Mouse (Mus musculus) ZHBTc4 (cell line): ENCODE measurements around the gene Astl.
A peak's percentile ranks its signal among the peaks of the same experiment; 100 is the strongest.

Experiments
- DNase-seq: peaks from one replicate; pipeline ENCODE4 v3.0.0-alpha.2; 2011; ENCODE audit warnings: low read depth, low spot score

Astl gene

GRCm38 (mm10) chr2:127323667-127324066 is 14.8 kb upstream of the Astl start:
- DNase-seq: no peak

- no peak for DNase-seq
Measured at GRCm38 (mm10) chr2:127324456-127324855, 14.0 kb upstream of the Astl start.

GRCm38 (mm10) chr2:127328090-127328851 is 10.2 kb upstream of the Astl start:
- DNase-seq: no peak

GRCm38 (mm10) chr2:127332807-127333570 is 5.5 kb upstream of the Astl start:
- no peak for DNase-seq

GRCm38 (mm10) chr2:127333945-127334603 is 4.4 kb upstream of the Astl start:
- DNase-seq: no peak

- no peak for DNase-seq
Measured at GRCm38 (mm10) chr2:127335078-127335541, 3.3 kb upstream of the Astl start.

GRCm38 (mm10) chr2:127335767-127336496 is 2.5 kb upstream of the Astl start, which contains the start of gene Dusp2:
Dusp2 (plus strand) TSS chr2:127336159.
- peak; percentile 81 for DNase-seq

GRCm38 (mm10) chr2:127336497-127336832 is 2.0 kb upstream of the Astl start:
- DNase-seq: no peak

GRCm38 (mm10) chr2:127336885-127337284 is 1.6 kb upstream of the Astl start:
- DNase-seq: no peak

GRCm38 (mm10) chr2:127337531-127337930 is 908 bp upstream of the Astl start:
- DNase-seq: no peak

- no peak for DNase-seq
Measured at GRCm38 (mm10) chr2:127338012-127338411, 427 bp upstream of the Astl start.

- DNase-seq: no peak
Measured at GRCm38 (mm10) chr2:127338833-127339232, 394 bp downstream of the Astl start.

GRCm38 (mm10) chr2:127339262-127339661 is 823 bp downstream of the Astl start:
- no peak for DNase-seq

- peak; percentile 66 for DNase-seq
Measured at GRCm38 (mm10) chr2:127341159-127341558, 2.7 kb downstream of the Astl start.

- no peak for DNase-seq
Measured at GRCm38 (mm10) chr2:127346334-127346733, 7.9 kb downstream of the Astl start.

GRCm38 (mm10) chr2:127347147-127347985 is 8.9 kb downstream of the Astl start:
- DNase-seq: no peak

GRCm38 (mm10) chr2:127353881-127354280 is 15.4 kb downstream of the Astl start:
- DNase-seq: no peak

- peak; percentile 95 for DNase-seq
Measured at GRCm38 (mm10) chr2:127362459-127363281, 24.2 kb downstream of the Astl start, which contains the start of gene Adra2b. Adra2b (plus strand) TSS chr2:127363208.

- no peak for DNase-seq
Measured at GRCm38 (mm10) chr2:127363282-127363652, 24.8 kb downstream of the Astl start.

GRCm38 (mm10) chr2:127363696-127364095 is 25.3 kb downstream of the Astl start:
- peak; percentile 26 for DNase-seq
